Mouse (Mus musculus) frontal cortex, adult 2 months (tissue): Measurements from ENCODE around the gene Clec4n. TPM values are rescaled to one million over a fixed set of nuclear protein-coding genes. Genes with fewer than 3 reads are reported as not detected.
"Not testable (repeated sequence)": the region's sequence is repeated elsewhere in the genome, so short reads cannot be mapped to it uniquely, and the experiment has no call there.

Experiments used
- DNase-seq, 2 experiments: peaks; one replicate each; pipeline ENCODE4 v3.0.0; 2022; ENCODE audit warnings: low spot score in 1 of 2; ENCODE audit errors: extremely low spot score in 1 of 2
- polyA plus RNA-seq: library from polyadenylated mRNA; depleted of rRNA; stranded (reverse); fragments of >200 nt; gene quantifications from 2 replicates; pipeline ENCODE4 v1.2.3, GENCODE M21; 2012; rRNA removed

The Clec4n gene
- polyA plus RNA-seq, 1 experiment = 0.56 TPM

DNA sequence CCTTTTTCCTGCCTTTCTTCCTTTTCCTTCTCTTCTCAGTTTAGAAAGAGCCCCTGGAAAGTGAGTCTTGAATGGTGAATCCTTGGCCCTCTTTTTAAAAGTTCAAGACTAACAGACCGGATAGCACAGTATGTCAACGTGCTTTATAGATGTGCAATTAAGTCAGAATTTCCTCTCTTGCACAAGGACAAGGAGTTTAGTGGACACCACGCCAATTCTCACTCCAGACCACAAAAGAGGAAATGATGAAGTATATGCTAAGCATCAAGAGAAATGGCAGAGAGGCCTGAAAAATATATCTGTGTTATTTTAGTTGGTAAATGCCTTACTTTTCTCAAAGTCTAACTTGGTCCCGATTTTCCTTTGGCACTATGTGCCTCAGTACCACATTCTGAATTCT, 60.1 kb downstream of the Clec4n start, which contains the start of gene Clec4e:
Gene Clec4e (minus strand): TSS at position 118 of the 400 bp plus-strand sequence.
- no peak for DNase-seq

DNA sequence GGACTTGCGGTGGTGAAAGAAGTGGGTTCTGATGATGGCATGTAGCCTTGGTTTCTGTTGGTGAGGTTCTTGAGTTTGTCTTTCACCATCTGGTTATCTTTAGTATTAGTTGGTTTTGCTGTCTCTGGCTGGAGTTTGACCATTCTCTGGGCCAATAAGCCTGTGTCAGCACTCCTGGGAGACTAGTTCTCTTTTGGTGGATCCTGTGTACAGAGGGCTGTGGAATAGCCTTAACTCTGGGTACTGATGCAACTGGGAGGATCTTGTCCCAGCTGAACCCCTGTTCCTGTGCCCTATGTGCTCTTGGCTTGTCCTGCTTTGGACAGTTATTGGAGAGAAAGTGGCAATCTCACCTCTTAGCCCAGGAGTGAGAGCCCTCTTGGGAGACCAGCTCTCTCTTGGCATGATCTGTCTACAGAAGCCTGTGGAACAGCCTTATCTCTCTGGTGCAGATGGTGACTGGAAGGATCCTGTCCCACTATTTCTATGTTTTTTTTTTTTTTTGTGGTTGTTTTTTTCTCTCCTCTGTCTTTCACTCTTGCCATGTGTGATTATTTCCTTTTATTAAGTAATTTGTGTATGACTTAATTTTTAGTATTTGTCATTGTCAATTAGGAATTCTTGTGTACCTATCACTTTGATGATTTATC, 63.2 kb downstream of the Clec4n start:
- DNase-seq = no peak

DNA sequence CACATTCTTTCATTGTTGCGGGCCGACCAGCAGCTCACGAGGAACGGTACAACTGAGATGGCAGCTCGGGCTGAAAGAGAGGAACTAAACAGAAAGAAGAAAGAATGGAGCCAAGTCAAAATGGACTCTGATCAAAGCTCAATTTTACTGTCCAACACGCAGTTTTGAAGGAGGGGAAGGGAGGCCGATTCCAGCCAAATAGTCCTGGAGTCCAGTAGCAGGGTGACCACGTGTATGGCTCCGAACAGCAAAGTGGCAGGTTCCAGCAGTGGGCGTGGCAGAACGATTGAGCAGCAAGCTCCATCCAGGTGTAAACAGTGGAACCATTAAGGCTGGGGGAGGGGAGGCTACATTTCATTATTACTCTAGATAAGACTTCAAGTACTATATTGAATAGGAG, 63.9 kb downstream of the Clec4n start:
- not testable (repeated sequence) for DNase-seq

Other genes with a start within 250 kb of the Clec4n start
- gene Clec4a4, start 239.5 kb upstream of the Clec4n start, polyA plus RNA-seq = not detected in 2 replicates
- gene Clec4b1, start 179.9 kb upstream of the Clec4n start, polyA plus RNA-seq = not detected in 2 replicates
- gene Clec4a2, start 123.4 kb upstream of the Clec4n start, polyA plus RNA-seq = 0.67 and 1.4 TPM in 2 replicates
- gene Clec4b2, start 57.0 kb upstream of the Clec4n start, polyA plus RNA-seq = not detected in 2 replicates
- 0.12 TPM in 1 of 2 replicates, not detected in the other for gene Clec4d, start 32.3 kb downstream of the Clec4n start, polyA plus RNA-seq
- gene Clec4e, start 60.0 kb downstream of the Clec4n start, polyA plus RNA-seq = not detected in 2 replicates
- gene Vmn2r19, start 78.5 kb downstream of the Clec4n start, polyA plus RNA-seq = not detected in 2 replicates
- gene Vmn2r20, start 188.3 kb downstream of the Clec4n start, polyA plus RNA-seq = not detected in 2 replicates